Mouse (Mus musculus) spleen, postnatal 36 days (tissue): Measurements from ENCODE around the gene Lypd5.

ENCODE experiments used
- DNase-seq, 2 experiments: peaks; one replicate each; pipeline ENCODE4 v3.0.0; 2022; ENCODE audit warnings: low spot score in 2 of 2, mixed read lengths in 1 of 2

Lypd5 gene

DNA sequence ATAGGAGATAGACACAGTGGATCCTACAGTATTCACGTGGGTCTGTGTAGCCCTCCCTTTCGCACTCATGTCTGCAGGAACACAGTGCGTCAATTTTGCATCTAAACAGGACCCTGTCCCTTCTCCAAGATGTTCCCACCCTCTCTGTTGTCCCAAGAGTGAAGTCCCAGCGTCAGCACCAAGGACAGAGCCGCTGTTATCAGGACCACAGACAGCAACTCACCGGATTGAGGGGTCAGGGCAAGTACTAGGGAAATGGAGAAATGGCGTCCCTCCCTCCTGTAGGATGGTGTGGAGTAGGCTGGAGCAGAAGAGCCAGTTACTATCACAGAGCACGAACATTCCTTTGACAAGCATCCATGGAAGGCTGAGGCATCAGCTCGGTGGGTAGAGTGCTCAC, 10.3 kb downstream of the Lypd5 start:
- no peak for DNase-seq

DNA sequence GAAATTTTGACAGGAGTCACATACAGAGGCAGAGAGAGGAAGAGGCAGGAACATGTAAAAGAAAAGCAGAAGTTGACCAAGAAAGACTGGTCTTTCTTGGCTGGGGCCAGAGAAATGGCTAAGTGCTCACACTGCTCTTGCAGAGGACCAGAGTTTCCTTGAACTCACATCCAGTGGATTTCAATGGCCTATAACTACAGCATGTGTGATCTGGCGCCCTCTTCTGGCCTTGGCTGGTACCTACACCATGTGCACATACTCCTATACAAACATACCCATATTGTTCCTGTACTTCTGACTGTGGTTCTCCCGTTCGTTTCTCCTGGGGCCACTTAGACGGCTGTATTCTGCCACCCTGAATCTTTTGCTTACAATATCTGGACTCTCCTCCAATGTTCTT, 12.0 kb downstream of the Lypd5 start:
- DNase-seq: no peak

- no peak for DNase-seq
Measured at GRCm38 (mm10) chr7:24363228-24363627, 14.2 kb downstream of the Lypd5 start.

DNA sequence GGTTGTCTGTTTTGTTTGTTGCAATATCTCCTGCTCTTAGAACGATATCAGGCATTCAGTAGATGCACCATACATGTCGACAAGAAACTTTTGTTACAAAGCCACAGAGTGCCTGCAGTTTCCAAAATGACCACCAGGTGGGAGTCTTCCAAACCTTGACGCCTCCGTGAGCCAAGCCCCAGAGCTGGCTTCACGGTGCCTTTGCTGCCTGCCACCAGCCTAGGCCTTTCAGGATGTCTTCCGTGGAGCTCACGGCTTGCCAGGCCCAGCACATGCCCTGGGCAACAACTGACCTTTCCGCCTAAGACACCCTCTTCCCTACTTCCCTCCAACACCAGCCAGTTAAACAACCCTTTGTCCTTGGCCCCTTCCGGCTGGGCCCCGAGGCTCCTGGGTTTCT, 15.8 kb downstream of the Lypd5 start:
- DNase-seq: peak; percentile 75 to 82

DNA sequence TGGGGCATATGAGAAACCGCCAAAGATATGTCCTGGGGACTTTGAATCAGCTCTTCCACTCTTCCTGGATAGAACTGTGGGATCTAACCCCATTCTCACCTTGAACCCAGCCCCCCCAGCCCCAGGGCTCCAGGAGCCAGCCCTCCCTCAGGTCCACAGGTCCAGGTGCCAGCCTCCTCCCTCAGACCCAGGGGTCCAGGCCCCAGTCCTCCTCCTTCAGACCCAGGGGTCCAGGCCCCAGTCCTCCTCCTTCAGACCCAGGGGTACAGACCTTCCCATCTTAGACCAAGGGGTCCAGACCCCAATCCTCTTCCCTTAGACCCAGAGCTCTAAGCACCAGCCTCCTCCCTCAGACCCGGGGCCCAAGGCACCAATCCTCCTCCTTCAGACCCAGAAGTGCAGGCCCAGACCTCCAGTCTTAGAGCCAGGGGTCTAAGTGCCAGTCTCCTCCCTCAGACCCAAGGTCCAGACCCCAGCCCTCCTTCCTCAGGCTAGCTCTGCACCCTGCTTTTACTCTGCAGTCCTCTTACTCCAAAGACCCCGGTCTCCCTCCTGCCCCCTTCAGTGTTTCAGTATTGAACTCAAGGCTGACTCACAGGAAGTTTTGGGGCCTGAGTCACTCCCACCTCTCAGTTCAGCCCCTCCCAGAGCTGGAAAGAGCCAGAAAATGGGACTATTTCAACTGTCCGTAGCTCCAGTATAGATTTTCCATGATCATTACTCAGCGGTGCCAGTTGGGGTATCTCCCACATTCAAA, 16.4 kb downstream of the Lypd5 start:
- DNase-seq: no peak

GRCm38 (mm10) chr7:24366716-24367632, 18.0 kb downstream of the Lypd5 start:
- DNase-seq: peak in 1 of 2 experiments; percentile 52

DNA sequence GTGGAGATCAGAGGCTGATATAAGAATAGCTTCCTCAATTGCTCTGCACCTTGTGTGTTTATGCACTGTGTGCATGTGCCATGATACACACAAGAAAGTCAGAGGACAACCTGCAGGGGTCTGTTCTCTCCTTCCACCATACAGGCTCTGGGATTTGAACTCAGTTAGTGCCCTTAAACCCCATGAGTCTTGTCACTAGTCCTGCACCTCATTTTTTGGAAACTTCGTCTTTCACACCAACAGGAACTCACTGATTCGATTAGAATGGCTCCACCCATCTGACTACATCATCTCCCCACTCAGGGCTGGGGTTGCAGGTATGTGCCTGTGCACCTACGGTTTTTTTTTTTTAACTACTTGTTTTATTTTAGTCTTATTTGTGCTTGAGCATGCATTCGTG, 19.2 kb downstream of the Lypd5 start:
- DNase-seq: no peak

GRCm38 (mm10) chr7:24368946-24369345, 19.9 kb downstream of the Lypd5 start:
- DNase-seq: no peak

GRCm38 (mm10) chr7:24369731-24370541, 20.9 kb downstream of the Lypd5 start, which contains the start of gene Kcnn4:
TSS of gene Kcnn4 (plus strand) at chr7:24370263.
- DNase-seq: peak; percentile 63 to 75

DNA sequence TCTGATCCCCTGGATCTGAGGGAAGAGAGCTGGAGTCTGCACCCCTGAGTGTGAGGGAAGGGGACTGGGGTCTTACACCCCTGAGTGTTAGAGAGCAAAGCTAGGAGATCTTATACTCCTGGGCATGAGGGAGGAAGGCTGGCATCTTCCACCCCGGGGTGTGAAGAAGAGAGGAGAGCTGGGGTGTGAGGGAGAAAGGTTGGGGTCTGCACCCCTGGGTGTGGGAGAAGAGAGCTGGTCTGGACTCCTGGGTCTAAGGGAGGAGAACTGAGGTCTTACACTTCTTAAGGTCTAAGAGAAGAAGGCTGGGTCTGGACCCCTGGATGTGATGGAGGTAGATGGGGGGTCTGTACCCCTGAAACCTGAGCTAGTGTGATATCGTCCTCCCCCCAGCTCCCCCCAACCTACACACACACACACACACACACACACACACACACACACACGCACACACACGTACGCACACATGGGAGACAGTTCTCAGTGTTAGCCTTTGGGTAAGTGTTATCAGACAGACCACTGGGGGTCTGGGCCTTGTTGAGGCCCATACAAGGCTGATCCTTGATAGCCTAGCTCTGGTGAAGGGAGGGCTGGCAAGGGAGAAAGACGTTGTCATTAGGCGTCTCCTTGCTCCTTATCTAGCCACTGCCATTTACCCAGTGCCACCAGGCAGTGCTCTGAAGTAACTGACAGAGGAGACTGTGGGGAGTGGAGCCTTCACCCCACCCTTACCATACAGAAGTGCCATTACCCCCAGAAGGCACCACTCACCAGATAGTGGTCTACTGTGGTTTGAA, 22.2 kb downstream of the Lypd5 start:
- DNase-seq: peak; percentile 62 to 76

DNA sequence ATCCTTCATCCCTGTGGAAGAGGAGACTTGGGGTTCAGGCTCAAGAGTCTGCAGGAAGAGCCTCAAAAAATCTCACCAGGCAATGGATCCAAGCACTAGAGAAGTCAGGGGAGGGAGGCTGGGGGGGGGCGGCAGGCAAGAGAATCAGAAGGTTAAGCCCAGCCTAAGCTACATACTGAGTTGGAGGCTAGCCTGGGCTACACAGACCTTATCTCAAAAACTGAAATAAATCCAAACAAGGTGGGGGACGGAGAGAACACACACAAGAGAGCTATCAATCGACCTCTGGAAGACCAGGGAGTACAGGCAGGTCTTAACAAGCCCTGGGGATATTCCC, 22.8 kb downstream of the Lypd5 start:
- DNase-seq: no peak

DNA sequence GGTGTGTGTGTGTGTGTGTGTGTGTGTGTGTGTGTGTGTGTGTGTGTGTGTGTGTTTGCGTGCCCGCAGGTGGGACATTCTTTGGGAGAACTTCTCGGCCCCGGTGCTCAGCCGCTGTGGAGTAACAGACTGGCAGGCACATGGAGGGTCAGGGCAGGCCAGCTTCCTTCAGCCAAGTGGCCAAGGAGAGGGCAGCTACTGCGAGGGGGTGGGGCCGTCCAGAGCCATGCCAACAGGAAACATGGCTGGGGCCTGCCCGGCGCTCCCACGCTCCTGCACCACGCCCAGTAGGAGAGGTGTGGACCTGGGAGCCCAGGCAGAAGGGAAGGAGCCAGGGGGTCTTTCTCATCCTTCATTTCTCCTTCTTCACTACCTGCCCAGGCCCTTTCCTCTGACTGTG, 23.3 kb downstream of the Lypd5 start:
- DNase-seq: peak; percentile 54 to 60

DNA sequence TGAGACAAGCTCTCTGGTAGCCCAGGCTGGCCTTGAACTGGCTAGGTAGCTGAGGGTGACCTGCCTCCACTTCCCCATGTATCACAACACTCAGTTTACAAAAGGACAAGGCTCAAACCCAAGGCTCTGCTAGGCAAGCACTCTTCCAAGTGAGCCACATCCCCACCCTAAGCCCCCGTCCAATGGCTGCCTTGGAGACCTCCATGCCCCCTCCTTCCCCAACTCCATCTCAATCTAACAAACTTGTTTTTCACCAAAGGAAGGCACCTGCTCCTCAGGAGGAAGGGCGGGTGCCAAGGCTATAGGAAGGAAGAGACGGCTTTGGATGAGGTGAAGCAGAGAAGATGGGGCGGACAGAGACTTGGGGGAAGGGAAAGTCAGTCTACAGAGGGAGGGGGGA, 23.8 kb downstream of the Lypd5 start:
- DNase-seq: no peak

GRCm38 (mm10) chr7:24373538-24374379, 24.8 kb downstream of the Lypd5 start:
- DNase-seq: peak; percentile 80 to 81

- DNase-seq: no peak
Measured at GRCm38 (mm10) chr7:24376456-24376855, 27.5 kb downstream of the Lypd5 start.

DNA sequence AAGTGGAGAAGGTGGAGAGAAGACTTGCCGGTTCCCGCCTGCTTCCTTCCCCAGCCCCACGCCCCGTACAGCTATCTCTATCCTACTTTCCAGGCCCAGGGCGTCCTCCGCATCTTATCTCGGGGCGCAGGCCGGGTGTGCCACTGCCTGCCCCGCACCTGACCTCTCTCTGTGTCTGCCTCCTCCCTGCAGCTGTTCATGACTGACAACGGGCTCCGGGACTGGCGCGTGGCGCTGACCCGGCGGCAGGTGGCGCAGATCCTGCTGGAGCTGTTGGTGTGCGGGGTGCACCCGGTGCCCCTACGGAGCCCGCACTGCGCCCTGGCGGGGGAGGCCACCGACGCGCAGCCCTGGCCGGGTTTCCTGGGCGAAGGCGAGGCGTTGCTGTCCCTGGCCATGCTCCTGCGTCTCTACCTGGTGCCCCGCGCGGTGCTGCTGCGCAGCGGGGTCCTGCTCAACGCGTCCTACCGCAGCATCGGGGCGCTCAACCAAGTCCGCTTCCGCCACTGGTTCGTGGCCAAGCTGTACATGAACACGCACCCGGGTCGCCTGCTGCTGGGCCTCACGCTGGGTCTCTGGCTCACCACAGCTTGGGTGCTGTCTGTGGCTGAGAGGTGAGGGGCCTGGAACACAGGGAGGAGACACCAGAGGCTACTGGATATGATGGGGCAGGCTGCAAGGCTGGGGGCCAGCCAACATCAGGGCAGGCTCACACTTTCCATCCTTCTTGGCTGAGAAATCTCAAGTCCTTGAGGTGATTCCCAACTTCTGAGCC, 28.3 kb downstream of the Lypd5 start:
- peak; percentile 81 to 89 for DNase-seq

GRCm38 (mm10) chr7:24378049-24378701, 29.2 kb downstream of the Lypd5 start:
- DNase-seq: peak in 1 of 2 experiments; percentile 5

DNA sequence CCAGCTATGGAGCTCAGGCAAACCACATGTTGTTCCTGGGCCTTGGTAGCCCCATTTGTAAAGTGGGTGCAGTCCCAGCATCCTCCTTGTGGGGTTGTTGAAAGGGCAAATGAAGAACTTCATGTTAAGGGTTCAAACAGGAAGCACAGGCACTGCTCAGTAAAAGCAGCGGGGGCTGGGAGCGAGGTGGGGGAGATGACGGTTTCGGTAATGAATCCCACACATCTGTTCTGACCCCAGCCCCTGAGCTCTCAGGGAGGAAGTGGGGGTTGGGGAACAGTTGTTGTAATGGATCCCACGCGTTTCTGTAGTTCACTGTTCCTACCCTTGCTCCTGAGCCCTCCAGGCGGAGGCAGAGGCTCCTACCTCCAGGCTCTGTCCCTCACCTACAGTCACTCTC, 30.9 kb downstream of the Lypd5 start:
- DNase-seq: peak; percentile 71 to 75

- DNase-seq: no peak
Measured at GRCm38 (mm10) chr7:24380370-24380769, 31.4 kb downstream of the Lypd5 start.
